Mouse (Mus musculus) hindbrain, embryonic 16.5 days (tissue): ENCODE data around the gene Pgbd5. TPM values are rescaled to one million over a fixed set of nuclear protein-coding genes. Genes with fewer than 3 reads are reported as not detected.

ENCODE experiments used
- ATAC-seq: fragments of 200-750 bp; cut with Nextera tagmentation; 2 replicates; pipeline ENCODE4 v1.8.0; 2017; ENCODE audit warnings: moderate TSS enrichment, moderate library complexity
- H3K27ac ChIP-seq: fragments of 300-500 bp; sonication (generic); 2 replicates; pipeline ENCODE4 v1.5.1; 2014; ENCODE audit warnings: low read depth, mild to moderate bottlenecking, control low read depth, low read length, moderate library complexity
- H3K27me3 ChIP-seq: fragments of 300-500 bp; sonication (generic); replicated peaks from 2 replicates; pipeline ENCODE4 v1.6.1; 2014; ENCODE audit warnings: low read length; ENCODE audit not compliant: control insufficient read depth, insufficient read depth
- H3K36me3 ChIP-seq: fragments of 300-500 bp; sonication (generic); 2 replicates; pipeline ENCODE4 v1.6.1; 2014; ENCODE audit warnings: mild to moderate bottlenecking, low read length, moderate library complexity, mixed read lengths; ENCODE audit not compliant: control insufficient read depth, insufficient read depth
- H3K4me1 ChIP-seq: fragments of 300-500 bp; sonication (generic); 2 replicates; pipeline ENCODE4 v1.6.1; 2014; ENCODE audit warnings: low read depth, low read length; ENCODE audit not compliant: control insufficient read depth, insufficient read depth
- H3K4me2 ChIP-seq: fragments of 300-500 bp; sonication (generic); 2 replicates; pipeline ENCODE4 v1.6.1; 2014; ENCODE audit warnings: mild to moderate bottlenecking, low read length, control low read depth, moderate library complexity
- H3K4me3 ChIP-seq: fragments of 300-500 bp; sonication (generic); 2 replicates; pipeline ENCODE4 v1.5.1; 2014; ENCODE audit warnings: mild to moderate bottlenecking, low read length, control low read depth, moderate library complexity
- H3K9ac ChIP-seq: fragments of 300-500 bp; sonication (generic); 2 replicates; pipeline ENCODE4 v1.6.1; 2014; ENCODE audit warnings: low read depth, mild to moderate bottlenecking, control low read depth, low read length, moderate library complexity
- H3K9me3 ChIP-seq: fragments of 300-500 bp; sonication (generic); 2 replicates; pipeline ENCODE4 v1.6.1; 2014; ENCODE audit warnings: mild to moderate bottlenecking, low read length, moderate library complexity; ENCODE audit not compliant: control insufficient read depth
- WGBS: fragments of 180-500 bp; shearing (Covaris S2); extraction: QIAGEN DNeasy Blood & Tissue Kit; methylation state at CpG from one replicate; pipeline ENCODE4 v1.1.7; 2014; 5-methylcytosine and 5-hydroxymethylcytosine counted together
- polyA plus RNA-seq: library from polyadenylated mRNA; unstranded; fragments of >200 nt; fragmentation: Nextera tagmentation; extraction: Ambion mirVana; gene quantifications from 2 replicates; pipeline ENCODE4 v1.2.1, GENCODE M21; 2015

Pgbd5 gene
- polyA plus RNA-seq, 1 experiment from 2014 or later = 13.6 TPM

DNA sequence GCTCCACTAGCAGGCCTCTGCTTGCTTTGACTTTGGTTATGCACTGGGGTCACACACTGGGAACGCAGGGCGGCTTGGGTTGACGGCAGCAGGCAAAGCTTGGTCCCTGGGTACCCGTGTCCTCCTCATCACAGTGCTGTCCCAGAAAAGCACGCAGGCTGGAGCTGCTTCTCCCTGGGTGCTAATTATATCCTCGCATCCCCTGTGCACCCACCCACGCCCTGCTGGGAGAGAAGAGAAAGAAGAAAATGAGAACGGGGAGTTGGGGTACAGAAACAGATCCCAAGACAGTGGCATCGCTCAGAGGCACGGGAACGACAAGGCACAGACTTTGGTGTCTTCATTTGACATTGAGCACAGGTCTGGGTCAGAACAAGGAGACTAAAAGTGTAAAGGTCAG is 50.0 kb downstream of the Pgbd5 start:
- no peak for ATAC-seq
- no peaks in the 10 kb centered on the region for H3K4me1 ChIP-seq
- H3K36me3 ChIP-seq = no peaks in the 10 kb centered on the region
- H3K9me3 ChIP-seq = no peaks in the 10 kb centered on the region
- 86% methylated on average over 11 of the region's 11 CpGs for WGBS
- no peak overlapping the region for H3K27ac ChIP-seq
- H3K4me2 ChIP-seq = no peak overlapping the region
- no peak overlapping the region for H3K4me3 ChIP-seq
- H3K27me3 ChIP-seq = no peaks in the 10 kb centered on the region
- H3K9ac ChIP-seq = no peak overlapping the region

DNA sequence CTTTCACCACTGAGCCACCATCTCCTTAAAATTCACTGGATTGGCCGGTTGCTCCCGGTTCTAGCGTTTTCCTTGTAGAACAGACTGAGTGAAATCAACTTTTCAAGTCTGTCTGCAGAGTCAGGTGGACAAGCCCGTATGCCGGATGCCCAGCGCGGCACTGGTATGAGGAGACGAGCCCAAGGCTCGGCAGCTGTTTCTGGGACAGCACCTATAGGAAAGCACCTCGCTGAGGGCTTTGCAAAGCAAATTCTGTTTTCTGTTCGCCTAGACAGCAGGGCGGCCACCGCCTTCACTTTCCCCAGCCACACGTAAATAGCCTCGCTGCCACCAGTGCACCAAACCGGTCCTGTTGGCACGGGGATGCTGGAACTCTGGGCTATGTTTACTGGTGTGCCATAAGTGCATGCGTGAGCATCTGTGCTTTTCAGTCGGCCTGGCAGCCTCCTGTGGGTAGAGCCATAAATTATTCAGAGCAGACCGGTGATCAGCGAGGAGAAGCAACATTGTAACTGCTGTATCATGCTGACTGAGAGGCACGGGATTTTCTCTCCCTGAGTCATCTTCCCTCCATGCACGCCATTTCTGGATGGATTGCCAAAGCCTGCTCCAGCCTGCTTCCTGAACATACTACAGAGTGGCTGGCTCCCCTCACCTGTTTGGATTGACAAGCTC is 53.1 kb downstream of the Pgbd5 start:
- no peak overlapping the region for H3K27ac ChIP-seq

DNA sequence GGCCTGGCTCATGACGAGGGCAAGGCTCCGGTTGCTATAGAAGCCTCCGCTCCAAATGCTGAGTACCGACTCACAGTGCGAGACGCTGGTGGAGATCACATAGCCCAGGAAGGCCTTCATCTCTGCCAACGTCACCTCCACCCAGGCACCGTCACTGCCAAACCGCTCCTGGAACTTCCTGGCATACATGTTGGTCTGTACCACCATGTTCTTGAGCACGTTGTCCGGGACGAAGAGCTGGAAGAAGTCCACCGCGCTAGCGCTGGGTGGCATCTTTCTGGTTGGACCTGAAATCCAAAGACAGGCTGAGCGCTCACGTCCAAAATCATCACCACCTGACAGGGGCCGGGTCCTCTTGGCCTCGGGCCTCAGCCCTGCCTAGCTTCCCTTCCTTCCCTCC is 55.1 kb downstream of the Pgbd5 start:
- Histone ChIP-seq H3K9ac (no peak overlapping the region), H3K36me3 (no peaks in the 10 kb centered on the region), H3K27ac (no peak overlapping the region), H3K4me2 (no peak overlapping the region), H3K9me3 (no peaks in the 10 kb centered on the region), H3K4me3 (no peak overlapping the region), H3K27me3 (no peaks in the 10 kb centered on the region), H3K4me1 (no peaks in the 10 kb centered on the region)
- ATAC-seq = no peak
- WGBS = 90% methylated on average over 19 of the region's 19 CpGs

More for the DNA sequence above, 53.1 kb downstream of the Pgbd5 start:
- Histone ChIP-seq H3K27me3 (no peaks in the 10 kb centered on the region), H3K4me3 (no peak overlapping the region), H3K4me1 (no peaks in the 10 kb centered on the region), H3K9me3 (no peaks in the 10 kb centered on the region), H3K4me2 (no peak overlapping the region), H3K36me3 (no peaks in the 10 kb centered on the region), H3K9ac (no peak overlapping the region)
- WGBS = 69% methylated on average over 23 of the region's 23 CpGs
- ATAC-seq = peak; percentile 63

DNA sequence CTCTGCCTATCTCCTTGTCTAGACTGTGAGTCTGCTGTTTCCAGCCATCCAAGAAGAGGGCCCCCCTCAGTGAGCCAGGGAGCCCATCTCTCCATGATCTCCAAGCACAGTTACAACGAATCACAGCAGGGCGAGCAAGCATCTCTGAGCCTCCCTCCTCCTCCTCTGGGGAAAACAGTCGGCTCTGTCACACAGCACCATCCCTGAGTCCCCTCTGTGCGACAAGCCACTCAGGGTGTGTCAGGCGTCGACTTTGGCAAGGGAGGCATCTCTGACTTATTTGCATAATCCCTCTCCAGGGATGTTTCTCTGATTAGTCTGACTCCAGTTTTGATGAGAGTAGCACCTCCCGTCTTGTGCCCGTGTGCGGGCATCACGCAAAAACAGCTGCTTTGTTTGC is 57.2 kb downstream of the Pgbd5 start:
- peak overlapping the region; percentile 61 for H3K27ac ChIP-seq
- H3K36me3 ChIP-seq = no peaks in the 10 kb centered on the region
- no peaks in the 10 kb centered on the region for H3K4me1 ChIP-seq
- ATAC-seq = peak; percentile 46; the same call in 1 of the 2 replicates
- no peak overlapping the region for H3K4me2 ChIP-seq
- WGBS = 35% methylated on average over 10 of the region's 10 CpGs
- no peak overlapping the region for H3K4me3 ChIP-seq
- no peaks in the 10 kb centered on the region for H3K27me3 ChIP-seq
- H3K9me3 ChIP-seq = no peaks in the 10 kb centered on the region
- H3K9ac ChIP-seq = no peak overlapping the region

DNA sequence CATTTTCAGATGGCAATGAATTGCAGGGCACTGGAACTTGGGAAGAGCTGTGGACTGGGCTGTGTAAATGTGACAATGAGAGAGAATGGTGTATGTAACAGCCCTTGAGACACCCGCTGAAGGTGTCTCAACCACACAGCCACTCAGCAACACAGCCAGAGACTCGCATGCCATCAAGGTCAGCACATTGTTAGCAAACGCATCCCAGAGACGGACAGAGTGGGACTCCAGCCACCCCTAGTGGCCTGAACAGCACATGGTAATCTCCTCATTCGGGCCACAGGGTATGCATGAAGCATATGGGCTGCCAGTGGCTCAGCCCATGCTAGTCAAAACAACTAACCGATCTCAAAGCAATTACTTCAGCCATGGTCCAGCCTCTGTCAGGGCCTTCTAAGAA is 60.2 kb downstream of the Pgbd5 start:
- no peak for ATAC-seq
- Histone ChIP-seq H3K27me3 (no peaks in the 10 kb centered on the region), H3K4me1 (no peaks in the 10 kb centered on the region), H3K27ac (no peak overlapping the region), H3K36me3 (no peaks in the 10 kb centered on the region), H3K9ac (no peak overlapping the region), H3K4me3 (no peak overlapping the region), H3K9me3 (no peaks in the 10 kb centered on the region), H3K4me2 (no peak overlapping the region)
- 71% methylated on average over 6 of the region's 6 CpGs for WGBS

DNA sequence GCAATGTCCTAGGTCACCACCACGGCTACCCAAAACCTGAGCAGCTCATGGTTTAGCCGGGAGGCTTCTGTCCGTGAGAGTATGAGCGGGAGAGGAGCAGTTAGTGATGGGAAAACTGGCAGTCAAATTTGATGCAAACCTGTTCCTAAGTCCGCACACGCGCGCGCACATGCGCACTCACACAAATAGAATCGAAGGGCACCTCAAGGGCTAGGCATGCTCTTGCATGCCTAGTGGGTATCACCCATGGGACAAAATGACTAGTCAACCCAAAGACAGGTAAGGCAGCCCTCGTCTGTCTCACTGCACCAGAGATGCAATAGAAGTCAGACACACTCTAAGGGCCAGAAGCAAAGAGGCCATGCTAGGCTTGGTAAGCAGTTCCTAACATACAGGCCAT is 63.1 kb downstream of the Pgbd5 start:
- Histone ChIP-seq H3K9me3 (no peaks in the 10 kb centered on the region), H3K27me3 (no peaks in the 10 kb centered on the region), H3K27ac (no peak overlapping the region), H3K4me1 (no peaks in the 10 kb centered on the region), H3K36me3 (no peaks in the 10 kb centered on the region), H3K9ac (no peak overlapping the region), H3K4me3 (no peak overlapping the region), H3K4me2 (no peak overlapping the region)
- 95% methylated on average over 12 of the region's 12 CpGs for WGBS
- no peak for ATAC-seq

DNA sequence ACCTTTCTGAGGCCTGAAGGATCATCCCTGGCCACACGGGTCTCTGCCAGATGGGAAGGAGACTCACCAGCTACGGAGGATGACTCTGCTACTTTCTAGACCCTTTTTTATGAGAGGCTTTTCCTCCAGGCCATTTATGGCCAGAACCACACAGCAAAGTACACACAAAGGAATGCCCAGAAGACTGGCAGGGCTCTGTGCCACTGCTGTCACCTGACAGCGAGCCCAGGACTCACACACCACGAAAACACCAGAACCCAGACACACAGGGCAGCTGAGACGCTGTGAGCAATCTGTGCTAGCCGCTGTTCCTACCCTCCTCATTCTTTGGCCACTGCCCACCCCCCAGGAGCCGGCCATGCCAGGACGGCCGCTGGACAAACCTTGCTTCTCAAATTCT is 63.7 kb downstream of the Pgbd5 start:
- Histone ChIP-seq H3K36me3 (no peaks in the 10 kb centered on the region), H3K4me1 (no peaks in the 10 kb centered on the region), H3K9ac (no peak overlapping the region), H3K4me3 (no peak overlapping the region), H3K9me3 (no peaks in the 10 kb centered on the region), H3K27ac (no peak overlapping the region), H3K27me3 (no peaks in the 10 kb centered on the region), H3K4me2 (no peak overlapping the region)
- no peak for ATAC-seq
- 86% methylated on average over 9 of the region's 9 CpGs for WGBS

DNA sequence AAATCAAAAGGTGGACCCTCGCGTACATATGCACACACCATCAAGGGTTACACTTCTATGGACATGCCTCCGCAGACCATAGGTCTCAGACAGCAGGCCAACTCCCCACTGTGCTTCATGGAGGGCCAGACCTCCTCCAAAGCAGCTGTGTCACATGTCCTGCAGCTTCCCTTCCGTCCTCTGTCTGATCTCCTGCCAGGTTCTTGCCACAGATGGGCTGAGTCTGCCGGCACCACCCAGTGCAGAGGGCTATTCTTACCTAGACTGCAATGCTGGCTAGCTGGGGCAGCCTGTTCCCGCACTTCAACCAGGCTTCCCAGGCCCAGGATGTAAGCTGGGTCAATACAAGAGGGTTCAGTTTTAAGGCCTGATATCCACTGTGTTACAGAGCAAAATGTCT is 64.3 kb downstream of the Pgbd5 start:
- H3K27me3 ChIP-seq = no peaks in the 10 kb centered on the region
- no peak overlapping the region for H3K4me2 ChIP-seq
- H3K9me3 ChIP-seq = no peaks in the 10 kb centered on the region
- 71% methylated on average over 6 of the region's 6 CpGs for WGBS
- no peaks in the 10 kb centered on the region; the same call in 1 of the 2 replicates for H3K36me3 ChIP-seq
- no peak overlapping the region for H3K4me3 ChIP-seq
- no peak overlapping the region for H3K9ac ChIP-seq
- no peaks in the 10 kb centered on the region for H3K4me1 ChIP-seq
- no peak overlapping the region for H3K27ac ChIP-seq
- no peak for ATAC-seq

DNA sequence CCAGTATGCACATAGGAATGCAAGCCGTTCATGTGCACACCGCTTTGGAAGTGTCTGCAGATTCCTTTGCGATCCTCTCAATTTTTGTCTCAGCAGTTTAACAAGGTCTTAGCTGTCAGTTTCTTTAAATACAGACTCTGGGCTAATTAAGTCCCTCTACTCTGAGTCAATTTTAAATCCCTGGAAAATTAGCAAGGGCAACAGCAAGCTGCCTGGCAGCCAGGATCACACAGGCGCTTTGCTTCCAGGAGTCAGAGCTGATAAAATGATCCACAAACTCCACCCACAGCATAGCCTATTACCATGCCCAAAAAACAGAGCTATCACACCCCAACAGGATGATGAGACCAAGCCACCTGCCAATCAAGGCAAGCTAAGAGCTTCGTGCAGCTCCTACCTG is 65.7 kb downstream of the Pgbd5 start:
- H3K4me3 ChIP-seq = no peak overlapping the region
- no peaks in the 10 kb centered on the region for H3K27me3 ChIP-seq
- H3K4me1 ChIP-seq = no peaks in the 10 kb centered on the region
- no peak overlapping the region for H3K27ac ChIP-seq
- no peaks in the 10 kb centered on the region; the same call in 1 of the 2 replicates for H3K36me3 ChIP-seq
- no peak for ATAC-seq
- WGBS = 85% methylated on average over 5 of the region's 5 CpGs
- H3K9me3 ChIP-seq = no peaks in the 10 kb centered on the region
- H3K9ac ChIP-seq = no peak overlapping the region
- no peak overlapping the region for H3K4me2 ChIP-seq
